Mouse (Mus musculus) small intestine, adult 2 months (tissue): ENCODE data around the gene Cnot6.

Experiments used
- CTCF ChIP-seq: fragments of 200-500 bp; IDR thresholded peaks from 2 replicates; pipeline ENCODE4 v1.5.1; 2012; ENCODE audit warnings: low read depth, mild to moderate bottlenecking, control low read depth, inconsistent platforms, low read length, moderate library complexity, mixed read lengths; ENCODE audit not compliant: insufficient replicate concordance, insufficient read length; ENCODE audit errors: extremely low read depth
- POLR2A ChIP-seq: fragments of 200-500 bp; IDR thresholded peaks from 2 replicates; pipeline ENCODE4 v1.6.1; 2012; ENCODE audit warnings: low read depth, mild to moderate bottlenecking, control low read depth, inconsistent platforms, low read length, moderate library complexity

GRCm38 (mm10) chr11:49665462-49665861 is 47.1 kb downstream of the Cnot6 start:
- TF ChIP-seq CTCF (no peak), POLR2A (no peak)
